Mouse (Mus musculus) cortical plate, adult 2 months (tissue): ENCODE measurements at regions not wholly inside any gene's neighbourhood (a gene's known extent, or its start where the extent isn't known, plus 50 kb on each side); places are given as distances from the start of the nearest gene placed in this dataset.

Experiments used
- CTCF ChIP-seq: fragments of 200-500 bp; IDR thresholded peaks from 2 replicates; pipeline ENCODE4 v1.5.1; 2011; ENCODE audit warnings: mild to moderate bottlenecking, control low read depth, low read length; ENCODE audit not compliant: insufficient read depth; ENCODE audit errors: extremely low read depth
- POLR2A ChIP-seq: fragments of 200-500 bp; IDR thresholded peaks from 2 replicates; pipeline ENCODE4 v1.6.1; 2011; ENCODE audit warnings: mild to moderate bottlenecking, low read length, control low read depth; ENCODE audit not compliant: insufficient read depth; ENCODE audit errors: extremely low read depth

DNA sequence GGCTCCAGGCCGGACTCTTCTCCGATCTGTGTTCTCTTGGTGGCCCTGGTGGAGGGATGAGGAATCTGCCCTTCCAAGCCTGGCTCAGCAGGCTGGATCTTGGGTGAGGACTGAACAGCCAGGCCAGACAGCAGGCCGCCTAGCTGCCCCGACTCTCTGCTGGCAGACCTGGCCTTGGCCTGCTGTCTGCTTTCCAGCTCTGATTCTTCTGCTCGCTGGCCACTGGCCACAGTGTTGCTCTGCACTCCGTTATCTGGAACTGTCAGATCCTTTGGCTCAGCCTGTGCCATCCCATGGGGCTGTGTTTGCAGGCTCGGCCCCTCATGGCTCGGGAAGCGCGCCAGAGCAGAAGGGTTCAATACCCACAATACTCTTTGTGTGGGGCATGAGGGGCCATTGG is 119.7 kb downstream of the Bcl2l11 start:
- TF ChIP-seq POLR2A (no peak), CTCF (no peak)
